Mouse (Mus musculus): ENCODE results near the gene Gm4707.
"Not testable (repeated sequence)": the region's sequence is repeated elsewhere in the genome, so short reads cannot be mapped to it uniquely, and the experiment has no call there.

Gm4707 gene

DNA sequence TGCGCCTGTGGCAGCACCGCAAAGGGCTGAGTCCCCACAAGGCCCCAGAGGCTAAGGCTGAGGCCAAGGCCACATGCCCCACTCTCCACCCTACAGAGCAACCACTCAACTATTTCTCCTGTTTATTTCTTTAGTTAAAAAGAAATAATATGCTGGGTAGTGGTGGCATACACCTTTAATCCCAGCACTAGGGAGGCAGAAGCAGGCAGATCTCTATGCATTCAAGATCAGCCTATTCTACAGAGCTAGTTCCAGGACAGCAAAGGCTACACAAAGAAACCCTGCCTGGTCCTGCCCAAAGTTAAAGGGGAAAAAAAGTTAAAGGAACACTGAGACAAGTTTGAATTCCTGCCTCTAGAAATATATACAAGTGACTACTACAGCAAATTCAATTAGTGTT, at the start of gene Gm4707:
Gene Gm4707, minus strand, starts transcription at position 101 of the 400 bp plus-strand sequence.
- DNase-seq, result no peak

DNA sequence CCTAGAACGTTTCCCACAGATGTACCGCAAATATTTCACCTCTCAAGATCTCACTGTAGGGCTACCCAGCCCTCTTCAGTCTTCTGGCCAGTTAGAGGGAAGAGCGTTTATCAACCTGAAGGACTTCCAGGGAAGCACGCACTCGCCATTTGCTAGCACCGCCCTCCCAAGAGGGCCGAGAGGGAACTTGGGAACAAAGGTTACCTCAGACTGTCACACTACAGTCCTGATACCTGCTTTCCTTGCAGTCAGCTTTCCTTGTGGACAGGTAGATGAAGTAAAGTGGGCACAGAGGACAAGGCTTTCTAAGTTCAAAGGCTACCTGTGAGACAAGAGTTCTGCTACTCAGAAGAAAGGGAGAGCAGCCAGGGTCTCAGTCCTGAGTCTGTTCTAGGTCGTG, 47.1 kb upstream of the Gm4707 start:
- DNase-seq, result no peak

DNA sequence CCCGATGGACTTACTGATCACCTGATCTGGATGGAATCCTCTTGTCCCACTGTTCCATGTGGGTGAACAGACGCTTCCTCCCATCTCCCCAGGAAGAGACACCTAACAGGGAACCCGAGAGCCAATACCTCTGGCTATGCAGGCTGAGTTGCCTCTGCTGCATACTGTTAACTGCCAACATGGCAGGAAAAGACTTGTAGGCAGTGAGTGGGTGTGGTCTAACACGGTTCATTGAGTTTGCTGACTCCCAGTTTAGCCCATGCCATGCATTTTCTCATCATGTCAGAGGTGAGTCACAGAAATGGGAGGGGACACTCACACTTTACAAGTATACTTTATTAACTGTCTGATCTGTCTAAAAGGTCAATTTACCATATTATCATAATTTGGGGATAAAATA, 36.1 kb upstream of the Gm4707 start:
- DNase-seq, result no peak

DNA sequence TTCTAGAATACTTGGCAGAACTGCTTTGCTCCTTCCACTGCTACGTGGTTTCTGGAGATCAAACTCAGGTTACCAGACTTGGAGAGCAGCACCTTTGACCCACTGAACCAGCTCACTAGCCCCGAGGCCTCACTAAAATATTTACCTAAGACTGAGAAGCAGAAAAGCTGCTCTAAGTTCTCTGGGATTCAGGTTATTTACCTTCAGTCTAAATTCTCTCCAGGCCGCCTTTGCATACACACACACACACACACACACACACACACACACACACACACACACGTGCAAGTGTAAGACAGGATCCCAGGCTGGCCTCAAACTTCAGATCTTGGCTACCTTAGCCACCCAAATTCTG, 31.6 kb upstream of the Gm4707 start:
- peak in 1 of 2 experiments; percentile 43 for DNase-seq

DNA sequence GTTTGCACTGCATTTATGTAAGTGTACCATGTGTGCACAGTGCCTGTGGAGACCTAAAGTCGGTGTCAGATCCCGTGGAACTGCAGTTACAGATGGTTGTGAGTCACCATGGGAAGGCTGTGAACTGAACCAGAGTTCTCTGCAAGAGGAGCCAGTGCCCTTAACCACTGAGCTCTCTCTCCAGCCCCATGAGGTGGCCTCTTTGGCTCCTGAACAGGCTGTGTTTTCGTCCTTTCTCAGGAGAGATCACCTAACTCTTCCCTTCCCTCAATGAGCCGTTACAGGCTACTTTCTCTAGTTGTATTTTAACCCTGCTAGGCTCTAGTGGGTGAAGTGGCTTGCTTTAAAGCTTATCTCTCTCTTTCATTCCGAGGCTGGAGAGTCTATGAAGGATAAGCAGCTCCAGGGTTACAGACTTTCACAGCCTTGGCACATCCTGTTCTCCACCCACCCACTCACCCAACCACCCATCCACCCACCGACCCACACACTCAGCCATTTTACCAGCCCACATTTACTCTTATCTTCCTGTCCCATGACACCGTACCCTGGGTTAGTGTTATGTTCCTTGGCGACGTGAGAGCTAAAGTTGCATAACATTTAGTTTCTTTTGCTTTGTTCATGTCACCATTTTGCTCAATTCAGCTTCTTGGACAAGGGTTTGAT, 31.1 kb upstream of the Gm4707 start:
- no peak for DNase-seq

DNA sequence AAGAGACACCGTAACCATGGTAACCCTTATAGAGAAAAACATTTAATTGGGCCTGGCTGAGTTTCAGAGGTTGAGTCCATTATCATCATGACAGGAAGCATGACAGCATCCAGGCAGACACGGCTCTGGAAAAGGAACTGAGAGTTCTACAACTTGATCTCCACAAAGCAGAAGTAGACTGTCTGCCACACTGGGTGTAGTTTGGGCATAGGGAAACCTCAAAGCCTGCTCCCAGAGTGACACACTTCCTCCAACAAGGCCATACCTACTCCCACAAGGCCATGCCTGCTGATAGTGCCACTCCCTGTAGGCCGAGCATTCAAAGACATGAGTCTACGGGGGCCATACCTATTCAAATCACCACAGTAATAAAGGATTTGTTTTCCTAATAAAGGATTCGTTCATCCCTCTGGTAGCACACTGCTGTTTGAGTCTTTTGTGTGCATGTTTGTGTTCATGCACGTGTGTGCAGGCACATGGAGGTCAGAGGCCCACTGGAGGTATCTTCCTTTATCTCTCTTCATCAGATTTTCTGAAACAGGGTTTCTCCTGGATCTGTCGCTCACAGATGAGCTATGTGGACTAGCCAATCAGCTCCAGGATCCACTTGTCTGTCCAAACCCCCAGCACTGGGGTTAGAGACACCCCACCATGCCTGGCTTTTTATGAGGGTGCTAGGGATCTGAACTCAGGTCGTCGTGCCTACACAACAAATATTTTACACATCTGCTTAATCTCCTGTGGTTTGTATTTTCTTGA, 30.2 kb upstream of the Gm4707 start:
- DNase-seq, result no peak

DNA sequence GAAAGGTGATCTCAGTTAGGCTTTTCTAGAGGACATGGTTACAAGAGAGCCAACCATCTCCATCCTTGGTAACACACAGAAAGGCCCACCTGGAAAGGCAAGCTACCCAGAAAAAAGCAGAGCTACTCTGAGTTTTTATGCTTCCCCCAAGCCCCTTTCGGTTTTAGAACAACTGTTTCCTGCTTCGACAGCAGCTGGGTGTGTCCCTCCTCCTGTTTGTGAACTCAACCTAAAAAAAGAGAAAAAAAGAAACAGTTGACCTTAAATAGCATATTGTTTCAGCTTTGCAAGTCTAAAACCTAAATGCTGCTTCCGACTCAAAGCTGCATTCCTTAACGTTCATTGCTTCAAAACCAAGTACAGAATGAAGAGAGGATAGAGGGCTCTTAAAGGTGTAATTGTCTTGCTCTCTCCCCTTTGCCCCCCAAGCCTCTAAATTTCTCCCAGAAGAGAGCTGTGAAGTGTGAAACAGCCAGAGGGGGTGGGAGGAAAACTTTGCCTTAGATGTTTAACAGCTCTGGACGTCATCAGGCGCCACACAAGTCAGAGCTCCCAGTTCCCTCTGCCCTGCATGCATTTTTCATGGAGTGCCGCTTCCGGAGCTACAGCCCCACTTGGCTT, 26.6 kb upstream of the Gm4707 start:
- peak; percentile 20 to 33 for DNase-seq

DNA sequence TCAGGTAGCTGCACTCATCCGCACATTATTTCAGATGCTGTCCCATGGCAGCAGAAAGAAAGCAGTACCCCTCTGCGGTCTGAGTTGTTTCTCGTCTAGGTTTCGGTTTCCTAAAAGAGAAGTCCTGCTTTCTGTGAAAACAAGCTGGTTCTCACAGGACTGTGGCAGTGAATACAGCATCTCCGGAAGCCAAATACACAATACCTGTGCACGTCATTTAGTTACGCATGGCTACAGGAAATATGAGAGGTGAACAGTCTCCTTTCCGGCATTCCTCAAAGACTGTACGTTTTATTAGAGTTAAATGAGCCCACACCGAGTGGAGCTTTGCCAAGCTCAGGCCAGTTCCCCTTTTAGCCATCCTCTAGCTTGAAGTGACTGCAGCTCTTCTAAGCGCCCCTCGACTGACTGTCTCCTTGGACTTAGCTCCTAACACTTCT, 26.1 kb upstream of the Gm4707 start:
- peak; percentile 23 to 25 for DNase-seq

DNA sequence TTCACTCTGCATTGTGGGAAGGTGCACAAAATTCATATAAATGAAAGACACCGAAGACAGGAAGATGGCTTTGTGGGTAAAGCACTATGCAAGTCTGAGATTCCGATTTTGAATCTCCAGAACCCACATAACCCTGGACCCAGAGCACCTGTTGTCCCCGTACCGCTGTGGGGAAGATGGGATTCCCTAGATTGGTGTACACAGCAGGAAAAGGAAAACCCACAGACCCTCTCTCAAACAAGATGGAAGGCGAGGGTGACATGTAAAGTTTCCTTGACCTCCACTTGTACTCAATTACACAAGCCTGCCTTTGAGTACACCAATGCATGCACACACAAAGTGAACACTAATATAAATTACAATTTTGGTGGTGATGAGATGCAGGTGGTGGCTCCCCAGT, 25.0 kb upstream of the Gm4707 start:
- no peak for DNase-seq

DNA sequence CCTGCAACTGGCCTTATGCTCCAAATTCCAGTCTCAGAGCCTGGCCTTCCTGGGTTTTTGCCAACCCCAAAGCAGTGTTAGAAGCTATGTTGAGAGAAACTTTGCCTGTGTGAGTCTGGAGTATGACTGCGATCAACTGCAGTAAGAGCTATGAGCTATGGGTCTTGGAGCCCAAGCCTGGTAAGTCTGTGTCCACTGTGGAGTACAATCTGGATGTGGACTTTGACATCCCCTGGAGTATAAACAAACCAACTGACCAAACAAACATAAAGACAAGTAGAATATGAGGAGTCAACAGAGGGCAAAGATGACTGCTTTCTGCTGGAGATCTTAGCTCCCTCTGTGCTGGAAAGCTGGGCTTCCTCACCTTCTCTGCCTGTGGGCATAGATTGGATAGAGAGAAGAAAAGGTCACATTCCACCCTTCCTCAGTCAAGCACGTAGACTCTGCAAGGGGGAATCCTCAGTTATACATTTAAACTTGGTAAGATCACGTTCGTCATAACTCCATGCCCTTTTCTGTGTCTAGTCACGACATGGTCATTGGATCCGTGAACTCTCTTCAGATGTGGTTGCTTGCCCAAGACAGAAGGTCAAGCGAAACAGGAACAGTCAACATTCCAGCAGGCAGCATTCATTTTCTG, 23.8 kb upstream of the Gm4707 start:
- no peak for DNase-seq

DNA sequence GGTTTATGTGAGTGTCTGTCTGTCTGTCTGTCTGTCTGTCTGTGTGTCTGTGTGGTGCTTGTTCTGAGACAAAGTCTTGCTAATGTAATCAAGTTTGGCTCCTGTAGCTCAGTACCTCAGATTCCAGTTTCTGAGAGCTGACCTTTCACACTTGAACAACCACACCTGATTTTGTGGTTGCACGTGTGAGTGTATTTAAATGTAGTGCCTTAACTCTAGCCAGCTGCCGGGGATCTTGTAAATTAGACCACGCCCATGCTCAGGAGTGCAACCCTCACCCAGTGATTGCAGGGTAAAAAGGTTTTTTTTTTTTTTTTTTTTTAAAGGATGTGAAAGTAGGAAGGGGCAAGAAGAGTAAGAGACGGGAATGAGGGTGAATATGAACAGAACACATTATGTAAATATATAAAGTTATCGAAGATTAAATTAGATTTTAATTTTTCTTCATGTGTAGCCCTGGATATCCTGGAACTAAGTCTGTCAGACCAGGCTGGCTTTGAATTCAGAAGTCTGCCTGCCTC, 19.7 kb upstream of the Gm4707 start:
- DNase-seq, result peak; percentile 55 to 66

DNA sequence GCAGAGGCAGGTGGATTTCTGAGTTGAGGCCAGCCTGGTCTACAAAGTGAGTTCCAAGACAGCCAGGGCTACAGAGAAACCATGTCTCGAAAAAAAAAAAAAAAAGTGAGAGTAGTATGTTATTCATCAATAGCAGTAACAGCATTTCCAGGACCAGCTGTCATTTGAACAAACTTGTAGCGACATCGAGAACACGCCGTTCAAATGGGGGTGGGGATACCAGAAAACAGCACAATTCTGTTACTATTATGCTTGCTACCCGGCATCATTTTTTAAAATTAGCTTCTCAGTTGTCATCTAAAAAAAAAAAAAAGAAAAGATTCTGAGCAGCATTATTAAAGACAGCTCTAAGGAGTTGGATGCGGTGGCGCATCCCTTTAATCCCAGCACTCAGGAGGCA, 17.8 kb upstream of the Gm4707 start:
- DNase-seq, result no peak

DNA sequence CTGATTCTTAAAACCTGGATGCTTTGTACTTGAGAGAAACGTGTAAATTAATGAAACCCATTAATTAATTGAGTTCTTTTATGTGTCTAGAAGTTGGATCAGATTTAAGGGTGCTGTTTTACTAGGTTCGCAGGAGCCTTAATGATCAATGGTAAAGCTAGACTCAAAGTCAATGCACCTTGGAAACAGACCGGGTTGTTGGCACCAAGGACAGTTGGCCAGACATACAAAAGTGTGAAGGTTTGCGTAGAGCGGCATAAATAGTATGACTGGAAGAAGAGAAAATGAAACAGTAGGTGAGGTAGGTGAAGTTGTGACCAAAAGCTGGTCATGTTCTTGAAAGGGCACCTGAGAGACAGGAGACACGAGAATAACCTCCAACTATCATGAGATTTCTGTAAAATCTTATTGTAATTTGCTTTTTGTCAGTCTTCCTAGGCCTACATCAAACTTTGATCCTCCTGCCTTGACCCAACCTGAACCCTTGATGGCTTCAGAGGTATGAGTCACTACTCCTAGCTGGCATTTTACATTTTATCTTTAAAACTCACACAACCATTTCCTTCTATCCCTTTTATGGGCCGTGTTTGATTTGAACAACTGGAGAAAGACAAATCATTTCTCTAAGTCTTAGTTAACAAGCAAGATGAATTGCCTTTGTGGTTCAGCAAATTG, 16.8 kb upstream of the Gm4707 start:
- DNase-seq, result no peak

DNA sequence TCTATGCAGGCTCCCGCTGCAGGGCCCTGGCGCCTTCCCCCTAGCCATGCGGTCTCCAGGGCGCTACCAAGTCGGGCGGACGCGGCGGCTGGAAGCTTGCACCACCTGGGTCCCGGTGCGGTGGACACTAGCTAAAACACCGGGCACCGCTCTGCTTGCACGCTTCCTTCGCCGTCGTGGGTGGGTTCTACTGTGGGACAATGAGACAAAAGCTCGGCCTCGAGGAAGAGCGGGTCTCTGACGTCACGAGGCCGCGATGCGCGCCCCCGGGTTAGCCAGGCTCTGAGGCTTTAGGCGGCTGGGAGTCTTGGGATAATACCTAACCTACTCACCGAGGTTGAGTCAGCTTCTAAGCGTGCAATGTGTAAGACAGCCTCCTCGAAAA, 16.0 kb upstream of the Gm4707 start:
- peak; percentile 61 to 65 for DNase-seq

DNA sequence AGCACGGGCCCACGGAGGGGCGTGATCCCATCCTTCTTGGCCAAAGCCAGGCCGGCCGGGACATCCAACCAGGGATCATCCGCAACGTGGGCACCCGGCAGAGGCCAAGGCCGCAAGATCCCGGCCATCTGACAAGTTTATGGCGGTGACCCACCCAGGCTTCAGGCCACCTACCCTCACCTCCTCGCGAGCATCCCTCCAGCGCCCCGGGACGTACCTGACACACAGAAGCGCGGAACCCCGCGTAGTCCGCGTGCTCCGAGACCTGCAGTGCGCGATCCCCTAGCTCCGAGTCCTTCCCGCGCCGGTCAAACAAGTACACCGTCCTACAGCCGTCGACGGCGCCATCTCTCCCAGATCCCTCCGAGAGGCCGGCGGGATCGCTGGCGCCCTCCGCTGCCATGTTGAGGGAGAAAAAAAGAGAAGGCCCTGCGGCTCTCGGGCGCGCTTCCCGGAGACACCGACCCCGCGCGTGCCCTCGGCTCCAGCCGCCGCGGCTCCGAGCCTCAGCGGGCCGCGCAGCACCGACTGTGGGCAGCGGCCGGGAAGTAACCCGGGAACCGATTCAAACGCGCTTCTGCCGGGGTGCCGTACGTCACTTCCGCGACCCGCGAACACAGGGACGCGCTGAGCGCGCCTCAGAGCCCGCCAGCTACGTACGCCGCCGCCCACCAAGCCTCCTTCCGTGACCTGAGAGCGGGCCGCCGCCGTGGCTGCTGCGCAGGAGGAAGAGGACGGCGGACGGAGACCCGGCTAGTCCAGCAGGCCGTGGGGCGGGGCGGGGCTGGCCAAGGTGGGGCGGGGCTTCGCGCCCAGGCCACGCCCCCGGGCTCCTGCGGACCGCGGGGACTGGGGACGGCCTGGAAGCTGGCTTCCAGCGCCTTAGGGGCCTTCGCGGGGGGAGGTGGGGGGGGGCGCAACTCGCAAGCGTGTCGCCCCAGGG, 15.3 kb upstream of the Gm4707 start, which contains the start of gene Smchd1:
Gene Smchd1, minus strand, starts transcription at position 582 of the 943 bp plus-strand sequence.
- DNase-seq, result peak; percentile 97

DNA sequence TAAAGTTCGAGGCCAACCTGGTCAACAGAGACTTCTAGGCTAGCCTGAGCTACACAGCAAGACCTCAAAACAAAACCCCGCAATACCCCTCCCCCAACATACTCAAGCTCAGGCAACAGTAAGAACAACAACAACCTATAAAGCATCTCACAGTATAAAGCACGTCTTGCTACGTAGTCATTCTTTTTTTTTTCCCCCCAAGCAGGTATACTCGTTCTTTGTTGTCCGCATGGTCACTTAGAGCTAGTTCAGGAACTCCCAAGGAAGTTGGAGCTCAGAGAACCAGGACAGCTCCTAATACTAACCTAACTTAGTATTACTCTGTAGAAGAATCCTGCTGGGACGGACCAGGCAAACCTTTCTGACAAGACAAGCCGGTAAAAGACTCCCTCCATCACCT, 14.4 kb upstream of the Gm4707 start:
- no peak for DNase-seq

DNA sequence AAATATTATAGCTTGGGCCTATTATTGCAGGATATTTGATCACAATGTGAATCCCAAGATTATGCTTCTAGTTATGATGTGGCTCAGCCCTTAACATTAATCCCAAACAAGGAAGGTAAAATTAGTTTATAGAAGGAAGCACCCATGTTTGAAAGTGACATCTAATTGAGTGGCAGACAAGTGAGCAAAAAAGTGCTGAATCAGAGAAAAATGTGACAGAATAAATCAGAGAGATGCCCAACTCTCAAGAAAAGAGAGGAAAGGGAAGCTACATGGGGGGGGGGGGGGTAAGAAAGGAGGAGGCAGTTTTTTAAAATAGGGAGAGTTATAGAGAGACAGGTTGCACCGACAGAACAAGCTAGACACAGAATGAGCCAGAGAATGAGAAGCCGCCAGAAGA, 11.5 kb upstream of the Gm4707 start:
- DNase-seq, result no peak

DNA sequence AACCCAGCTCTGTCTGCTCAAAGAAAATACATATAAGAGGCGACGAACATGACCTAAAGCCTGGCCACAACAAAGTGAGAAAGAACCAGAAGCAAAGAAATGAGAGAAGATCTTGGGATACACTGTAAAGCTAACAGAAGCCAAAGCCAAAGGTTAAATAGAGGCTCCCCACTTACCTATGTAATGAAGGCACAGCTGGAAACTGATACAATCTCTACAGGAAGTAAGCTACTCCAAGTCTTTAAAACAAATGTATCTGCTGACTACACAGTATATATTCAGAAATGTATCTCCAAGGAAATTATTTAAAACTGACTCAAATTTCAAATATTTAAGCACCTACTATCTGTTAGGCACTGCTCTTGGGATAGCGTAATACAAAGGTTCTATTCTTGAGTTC, 594 bp upstream of the Gm4707 start:
- no peak for DNase-seq

DNA sequence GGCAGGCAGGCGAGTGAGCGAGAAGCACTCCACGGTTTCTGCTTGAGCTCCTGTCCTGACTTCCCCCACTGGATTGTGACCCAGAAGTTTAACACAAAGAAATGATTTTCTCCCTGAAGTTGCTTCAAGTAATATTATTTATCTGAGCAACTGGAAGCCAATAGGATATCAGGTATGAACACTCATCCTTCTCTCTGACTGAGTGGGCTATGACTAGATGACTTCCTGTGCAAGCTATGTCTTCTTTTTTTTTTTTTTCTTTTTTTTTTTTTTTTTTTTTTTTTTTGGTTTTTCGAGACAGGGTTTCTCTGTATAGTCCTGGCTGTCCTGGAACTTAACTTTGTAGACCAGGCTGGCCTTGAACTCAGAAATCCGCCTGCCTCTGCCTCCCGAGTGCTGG, 2.4 kb downstream of the Gm4707 start:
- not testable (repeated sequence) for DNase-seq

DNA sequence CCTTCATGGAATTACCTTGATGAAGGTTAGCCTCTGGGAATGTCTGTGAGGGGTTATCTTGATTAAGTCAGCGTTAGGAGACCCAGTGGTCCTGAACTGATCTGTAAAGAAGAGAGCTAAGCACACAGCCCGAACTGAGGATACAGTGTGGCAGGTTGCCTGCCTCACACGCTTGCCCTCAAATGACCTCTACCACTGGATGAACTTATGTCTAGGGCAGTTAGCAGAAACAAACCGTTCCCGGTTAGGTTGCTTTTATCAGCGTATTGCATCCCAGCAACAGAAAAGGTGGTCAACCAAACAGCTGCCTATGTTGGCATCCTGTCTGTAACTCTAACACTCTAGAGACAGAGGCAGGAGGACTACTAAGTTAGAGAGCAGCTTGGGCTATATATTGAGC, 14.5 kb downstream of the Gm4707 start:
- no peak for DNase-seq

DNA sequence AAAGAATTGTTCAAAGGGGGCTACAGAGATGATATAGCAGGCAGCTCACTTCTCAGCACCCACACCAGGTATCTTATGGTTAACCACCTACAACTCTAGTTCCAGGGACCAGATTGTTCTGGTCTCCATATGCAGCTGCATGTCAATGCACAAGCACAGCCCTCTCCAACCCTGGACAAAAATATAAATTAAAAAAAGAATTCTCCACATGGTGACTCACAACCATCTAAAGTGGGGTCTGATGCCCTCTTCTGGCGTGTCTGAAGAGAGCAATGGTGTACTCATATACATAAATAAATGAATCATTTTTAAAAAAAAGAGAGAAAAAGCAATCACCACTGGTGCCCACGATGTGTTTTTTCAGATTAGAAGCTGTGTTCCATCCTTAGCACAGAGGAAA, 15.0 kb downstream of the Gm4707 start:
- DNase-seq, result no peak

DNA sequence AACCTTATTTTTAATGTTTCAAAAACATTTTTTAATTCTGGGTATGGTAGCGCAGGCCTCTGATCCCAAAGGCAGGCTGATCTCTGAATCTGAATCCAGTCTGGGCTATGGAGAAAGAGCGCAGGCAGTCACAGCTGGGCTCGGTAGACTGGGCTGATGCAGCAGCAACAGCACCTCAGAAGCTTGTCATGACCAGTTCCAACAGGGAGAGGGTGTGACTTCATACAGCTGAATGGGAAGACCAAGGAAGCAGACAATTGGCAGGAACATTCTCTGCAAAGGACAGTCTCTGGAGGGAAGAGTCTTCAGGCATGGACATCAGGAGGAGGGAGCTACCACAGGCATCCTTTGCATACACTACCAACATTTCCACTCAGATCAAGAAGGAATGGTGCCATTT, 15.6 kb downstream of the Gm4707 start:
- no peak for DNase-seq

Measured in lung, adult 18-20 months (tissue).